Mouse (Mus musculus): ENCODE measurements at regions not wholly inside any gene's neighbourhood (a gene's known extent, or its start where the extent isn't known, plus 50 kb on each side); places are given as distances from the start of the nearest gene placed in this dataset.

DNA sequence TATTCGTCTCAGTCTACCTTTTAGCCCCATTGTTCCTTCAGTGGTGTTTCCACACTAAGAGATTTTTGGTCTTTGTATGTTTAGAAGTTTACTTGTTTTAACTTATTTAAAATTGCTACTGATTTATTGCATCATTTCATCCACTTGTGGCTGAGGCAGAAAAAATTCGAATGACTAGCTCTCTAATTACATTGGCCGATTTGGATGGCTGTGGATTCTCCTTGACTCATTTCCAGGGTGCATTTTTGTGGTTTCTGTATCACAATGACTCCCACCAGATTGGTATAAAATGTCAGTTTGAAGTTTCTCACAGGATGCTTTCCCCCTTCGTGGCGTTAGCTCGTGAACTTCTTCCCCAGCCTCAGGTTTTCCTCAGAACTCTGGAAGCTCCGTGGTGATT, 217.5 kb upstream of the Isl1 start:
- TF ChIP-seq CTCF (conservative IDR thresholded peaks at IDR 0.05 in 1 of 2, IDR thresholded peaks at IDR 0.05 in 1 of 2; ENCODE audit: low read depth in 2 of 2, low read length in 2 of 2), result no peak
- TF ChIP-seq EP300 (IDR thresholded peaks at IDR 0.05; ENCODE audit: low read length), result no peak
- no peak for TF ChIP-seq ELF1 (IDR thresholded peaks at IDR 0.05; ENCODE audit: low read depth, low read length)
- TF ChIP-seq USF2 (conservative IDR thresholded peaks at IDR 0.05; ENCODE audit: low read depth, low read length), result no peak

Measured in CH12.LX (cell line).